Mouse (Mus musculus): ENCODE data around the gene C5ar1.
A peak's percentile ranks its signal among the peaks of the same experiment; 100 is the strongest.
"Not testable (repeated sequence)": the region's sequence is repeated elsewhere in the genome, so short reads cannot be mapped to it uniquely, and the experiment has no call there.

C5ar1 gene

DNA sequence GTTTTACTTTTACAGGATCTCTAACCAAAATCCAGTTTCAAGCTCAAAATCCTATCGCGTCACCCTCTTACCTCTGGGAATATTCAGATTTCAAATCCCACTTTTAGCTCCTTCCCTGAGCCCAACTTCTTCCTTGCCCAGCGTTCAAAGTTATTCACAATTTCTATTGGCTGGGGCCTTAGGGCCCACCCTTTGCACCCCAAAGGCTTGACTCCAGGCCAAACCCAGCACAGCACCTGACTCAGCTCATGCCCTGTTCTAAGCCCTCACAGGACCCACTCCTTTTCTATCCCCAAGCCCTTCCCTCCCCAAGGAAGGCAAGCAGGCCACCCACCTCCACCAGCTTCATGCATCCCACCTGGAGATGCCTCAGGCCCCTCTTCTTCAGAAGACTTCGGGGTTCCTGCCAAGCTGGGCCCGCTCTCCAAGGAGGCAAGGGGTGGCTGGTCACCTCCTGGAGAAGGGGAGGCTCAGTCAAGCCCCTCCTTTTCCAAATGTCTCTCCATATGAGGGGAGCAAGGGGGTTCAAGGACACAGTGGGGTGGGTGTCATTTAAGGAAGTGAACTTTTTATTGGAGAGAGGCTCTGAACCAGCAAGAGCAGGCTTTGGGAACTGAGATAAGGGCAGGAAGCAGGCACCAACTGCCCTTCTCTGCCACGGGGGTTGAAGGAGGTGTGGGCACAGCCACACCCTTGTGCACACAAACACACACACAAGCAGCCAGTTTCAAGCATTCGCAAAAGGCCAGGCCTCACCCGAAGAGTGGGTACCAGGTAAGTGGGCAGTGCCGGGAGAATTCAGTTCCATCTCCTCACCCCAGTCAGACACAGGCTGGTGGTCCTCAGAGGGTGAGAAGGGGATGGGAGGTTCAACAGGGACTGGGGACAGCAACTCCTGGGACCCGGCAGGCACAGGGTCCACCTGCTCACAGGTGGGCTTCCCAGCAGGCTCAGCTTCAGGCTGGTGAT, 15.9 kb upstream of the C5ar1 start:
- no peak for DNase-seq (ENCODE audit: low read depth, low spot score)

DNA sequence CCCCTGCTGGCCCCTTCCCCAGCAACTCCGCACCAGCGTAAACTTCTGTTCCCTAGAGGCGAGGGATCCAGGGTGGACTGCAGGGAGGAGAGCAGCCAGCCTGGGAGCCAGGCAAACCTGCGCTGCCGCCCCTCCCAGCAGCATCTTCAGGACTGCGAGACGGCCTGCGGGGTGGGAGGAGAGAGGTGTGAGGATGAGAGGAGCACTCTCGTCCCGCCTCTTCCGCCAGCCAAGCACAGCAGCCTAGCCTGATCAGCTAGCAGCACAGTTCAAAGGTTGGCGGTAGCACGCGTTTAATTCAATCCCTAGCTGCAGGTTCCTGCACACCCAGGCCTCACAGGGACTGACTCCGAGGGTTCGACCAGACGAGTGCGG, 14.4 kb upstream of the C5ar1 start:
- no peak for DNase-seq (ENCODE audit: low read depth, low spot score)

- DNase-seq (ENCODE audit: low read depth, low spot score), result peak; percentile 92
Measured at GRCm38 (mm10) chr7:16273081-16273765, 13.9 kb upstream of the C5ar1 start, which contains the start of gene Inafm1. Gene Inafm1 (minus strand): TSS chr7:16273617.

DNA sequence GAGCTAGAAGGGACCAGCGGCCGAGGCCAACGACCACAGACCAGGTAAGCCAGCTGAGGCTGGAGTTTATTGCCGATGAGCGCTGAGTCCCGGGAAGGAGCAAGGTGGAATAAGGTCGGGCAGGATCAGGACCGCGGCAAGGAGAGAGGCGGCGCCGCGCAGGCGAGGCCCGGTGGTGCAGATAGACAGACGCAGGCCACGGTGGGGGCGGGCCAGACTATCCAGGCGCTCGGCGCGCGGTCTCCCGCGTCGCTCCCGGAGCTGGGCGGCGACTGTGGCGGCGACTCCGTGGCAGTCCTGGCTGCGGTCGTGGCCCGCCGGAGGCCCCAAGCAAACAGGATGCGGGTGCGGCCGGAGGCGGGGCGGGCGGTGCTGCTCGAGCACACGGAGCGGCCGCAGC, 13.3 kb upstream of the C5ar1 start:
- DNase-seq (ENCODE audit: low read depth, low spot score), result peak; percentile 65

GRCm38 (mm10) chr7:16271139-16271538, 11.8 kb upstream of the C5ar1 start:
- no peak for DNase-seq (ENCODE audit: low read depth, low spot score)

DNA sequence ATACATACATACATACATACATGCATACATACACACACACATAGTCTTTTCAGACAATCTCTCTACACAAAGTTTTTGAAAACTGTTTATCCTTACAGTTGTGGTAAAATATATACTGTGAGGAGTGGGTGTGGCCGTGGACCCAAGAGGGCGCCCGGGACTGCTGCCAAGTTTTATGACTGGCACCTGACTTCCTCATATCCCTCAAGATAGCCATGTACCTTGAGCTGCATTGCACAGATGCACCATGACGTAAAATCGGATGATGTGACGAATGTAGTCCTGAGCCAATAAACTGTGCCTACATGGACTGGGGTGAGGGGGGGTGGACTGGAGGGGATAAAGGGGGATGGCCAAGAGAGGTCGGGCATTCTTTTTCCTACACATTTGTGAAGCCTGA, 7.3 kb upstream of the C5ar1 start:
- DNase-seq (ENCODE audit: low read depth, low spot score), result not testable (repeated sequence)

- no peak for DNase-seq (ENCODE audit: low read depth, low spot score)
Measured at GRCm38 (mm10) chr7:16265856-16266255, 6.5 kb upstream of the C5ar1 start.

DNA sequence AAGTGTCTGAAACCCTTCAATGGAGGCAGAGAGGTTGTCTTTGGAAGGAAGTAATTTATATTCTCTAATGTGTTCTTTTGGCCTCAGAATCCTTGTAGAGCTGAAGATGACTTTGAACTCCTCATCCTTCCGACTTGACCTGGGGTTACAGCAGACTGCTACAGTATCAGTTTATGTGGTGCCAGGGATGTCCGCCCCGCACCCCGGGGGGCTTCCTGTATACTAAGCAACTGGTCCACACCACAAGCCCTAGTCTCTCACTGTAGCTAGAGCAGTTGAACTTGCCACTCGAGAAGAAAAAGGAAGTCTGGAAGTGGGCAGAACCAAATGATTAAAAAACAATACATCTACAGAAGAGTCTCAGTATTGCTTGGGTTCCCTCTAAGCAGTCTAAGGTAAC, 4.5 kb upstream of the C5ar1 start:
- no peak for DNase-seq (ENCODE audit: low read depth, low spot score)

- peak; percentile 89 for DNase-seq (ENCODE audit: low read depth, low spot score)
Measured at GRCm38 (mm10) chr7:16263015-16263787, 3.9 kb upstream of the C5ar1 start.

- no peak for DNase-seq (ENCODE audit: low read depth, low spot score)
Measured at GRCm38 (mm10) chr7:16261097-16261496, 1.8 kb upstream of the C5ar1 start.

GRCm38 (mm10) chr7:16257830-16258229, 1.5 kb downstream of the C5ar1 start:
- no peak for DNase-seq (ENCODE audit: low read depth, low spot score)

DNA sequence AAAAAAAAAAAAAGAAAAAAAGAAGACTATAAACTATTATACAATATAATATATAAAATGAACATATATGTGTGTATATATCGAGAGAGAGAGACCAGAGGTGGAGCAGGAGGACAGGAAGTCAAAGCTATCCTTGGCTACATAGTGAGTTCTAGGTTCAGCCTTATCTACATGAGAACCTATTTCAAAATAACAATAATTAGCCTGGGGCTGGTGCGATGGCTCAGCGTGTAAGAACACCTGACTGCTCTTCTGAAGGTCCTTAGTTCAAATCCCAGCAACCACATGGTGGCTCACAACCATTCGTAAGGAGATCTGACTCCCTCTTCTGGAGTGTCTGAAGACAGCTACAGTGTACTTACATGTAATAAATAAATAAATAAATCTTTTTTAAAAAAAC, 3.4 kb downstream of the C5ar1 start:
- DNase-seq (ENCODE audit: low read depth, low spot score), result not testable (repeated sequence)

- DNase-seq (ENCODE audit: low read depth, low spot score), result peak; percentile 71
Measured at GRCm38 (mm10) chr7:16254195-16254594, 5.1 kb downstream of the C5ar1 start.

- no peak for DNase-seq (ENCODE audit: low read depth, low spot score)
Measured at GRCm38 (mm10) chr7:16250687-16251086, 8.7 kb downstream of the C5ar1 start.

GRCm38 (mm10) chr7:16245958-16246357, 13.4 kb downstream of the C5ar1 start:
- DNase-seq (ENCODE audit: low read depth, low spot score), result no peak

DNA sequence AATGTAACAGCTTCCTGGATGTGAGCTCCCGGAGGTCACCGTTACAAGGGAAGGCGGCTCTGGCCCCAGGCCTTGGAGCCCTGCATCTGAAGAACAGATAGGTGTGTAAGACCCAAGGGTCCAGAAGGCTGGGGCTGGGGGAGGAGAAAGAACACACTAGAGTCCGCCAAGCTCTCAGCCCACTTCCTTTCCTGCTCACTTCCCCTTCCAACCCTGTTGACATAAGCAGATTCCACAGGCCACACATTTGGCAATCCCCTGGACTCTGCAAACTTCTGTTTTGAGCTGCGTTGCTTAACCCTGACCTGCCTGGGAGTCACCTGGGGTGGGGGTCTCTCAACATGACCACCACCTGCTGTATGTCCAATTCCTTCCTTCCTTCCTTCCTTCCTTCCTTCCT, 15.3 kb downstream of the C5ar1 start, which contains the start of gene C5ar2:
TSS of gene C5ar2 (minus strand) at position 88 of the 400 bp plus-strand sequence.
- DNase-seq (ENCODE audit: low read depth, low spot score), result no peak

DNA sequence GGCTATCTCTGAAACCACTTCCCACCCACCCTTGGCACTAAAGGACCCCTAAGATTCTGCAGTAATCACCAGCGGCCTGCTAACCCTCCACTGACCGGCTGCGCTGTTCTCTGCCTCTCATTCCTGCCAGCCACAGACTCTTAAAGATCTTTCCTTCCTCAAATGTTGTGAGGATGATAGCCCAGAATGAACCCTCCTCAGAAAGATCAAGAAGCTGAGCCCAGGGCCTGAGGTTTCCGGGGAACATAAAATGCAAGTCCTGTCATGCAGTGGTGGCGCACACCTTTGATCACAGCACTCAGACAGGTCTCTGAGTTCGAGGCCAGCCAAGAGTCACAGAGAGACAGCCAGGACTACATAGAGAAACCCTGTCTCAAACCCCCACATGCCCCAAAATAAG, 17.1 kb downstream of the C5ar1 start:
- DNase-seq (ENCODE audit: low read depth, low spot score), result no peak

- DNase-seq (ENCODE audit: low read depth, low spot score), result peak; percentile 24
Measured at GRCm38 (mm10) chr7:16241787-16242186, 17.6 kb downstream of the C5ar1 start.

GRCm38 (mm10) chr7:16240978-16241303, 18.4 kb downstream of the C5ar1 start:
- no peak for DNase-seq (ENCODE audit: low read depth, low spot score)

DNA sequence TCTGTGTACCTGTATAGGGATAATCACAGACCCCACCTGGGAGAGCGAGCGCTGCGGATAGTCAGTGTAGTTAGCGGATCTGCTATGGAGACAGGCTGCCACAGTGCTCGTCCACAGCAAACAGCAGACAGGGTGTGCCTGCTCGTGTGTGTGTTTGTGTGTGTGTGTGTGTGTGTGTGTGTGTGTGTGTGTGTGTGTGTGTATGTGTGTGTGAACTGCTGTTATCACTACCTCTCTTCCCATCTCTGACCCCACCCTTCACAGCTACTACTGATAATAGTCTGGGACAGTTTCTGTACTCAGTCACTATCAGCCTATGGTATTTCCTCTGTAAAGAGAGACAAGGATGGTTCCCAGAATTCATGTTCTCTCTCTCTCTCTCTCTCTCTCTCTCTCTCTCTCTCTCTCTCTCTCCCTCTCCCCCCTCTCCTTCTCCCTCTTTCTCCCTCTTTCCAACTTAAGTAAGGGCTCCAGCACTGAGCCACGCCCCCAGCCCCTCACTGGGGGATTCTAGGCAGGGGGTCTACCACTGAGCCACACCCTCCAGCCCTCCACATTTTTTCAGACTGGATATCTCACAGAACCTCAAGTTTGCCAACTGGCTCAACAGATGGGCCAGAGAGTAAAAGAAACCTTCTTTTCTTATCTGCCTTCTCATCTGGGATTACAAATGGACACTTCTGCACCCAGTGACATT, 18.9 kb downstream of the C5ar1 start:
- DNase-seq (ENCODE audit: low read depth, low spot score), result no peak

DNA sequence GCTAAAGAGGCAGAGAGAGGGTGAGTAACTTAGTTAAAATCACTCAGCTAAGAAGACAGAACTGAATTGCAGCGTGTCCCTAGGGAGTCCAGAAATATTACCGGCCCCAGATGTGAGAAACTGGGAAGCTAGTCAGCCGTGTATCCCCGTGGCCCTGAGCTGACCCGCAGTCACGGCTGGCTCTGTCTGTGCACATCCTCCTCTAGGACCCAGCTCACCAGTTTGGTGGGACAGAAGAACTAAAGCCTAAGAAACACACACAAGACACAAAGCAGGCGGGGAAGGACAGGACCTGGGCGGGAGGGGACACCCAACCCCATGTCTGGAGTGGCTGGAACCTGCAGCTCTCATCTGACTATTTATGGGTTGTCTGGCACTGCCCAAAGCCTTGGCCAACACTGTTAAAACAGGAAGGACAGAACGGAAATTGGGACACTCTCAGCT, 19.8 kb downstream of the C5ar1 start:
- DNase-seq (ENCODE audit: low read depth, low spot score), result peak; percentile 33

Data from 3T3-L1 (cell line).